Mouse (Mus musculus) heart, embryonic 15.5 days (tissue): ENCODE measurements at regions not wholly inside any gene's neighbourhood (a gene's known extent, or its start where the extent isn't known, plus 50 kb on each side); places are given as distances from the start of the nearest gene placed in this dataset.
A peak's percentile ranks its signal among the peaks of the same experiment; 100 is the strongest.

Experiments
- ATAC-seq: fragments of 200-750 bp; cut with Nextera tagmentation; replicated peaks from 2 replicates; pipeline ENCODE4 v1.8.0; 2017; ENCODE audit warnings: low read depth, moderate TSS enrichment; ENCODE audit not compliant: insufficient number of reproducible peaks, insufficient read depth, low FRiP score
- H3K27ac ChIP-seq: fragments of 300-500 bp; sonication (generic); 2 replicates; pipeline ENCODE4 v1.5.1; 2015; ENCODE audit warnings: mild to moderate bottlenecking, inconsistent platforms
- H3K27me3 ChIP-seq: fragments of 300-500 bp; sonication (generic); 2 replicates; pipeline ENCODE4 v1.6.1; 2015; ENCODE audit warnings: inconsistent platforms
- H3K36me3 ChIP-seq: fragments of 300-500 bp; sonication (generic); 2 replicates; pipeline ENCODE4 v1.6.1; 2015; ENCODE audit warnings: mild to moderate bottlenecking, inconsistent platforms
- H3K4me1 ChIP-seq: fragments of 300-500 bp; sonication (generic); replicated peaks from 2 replicates; pipeline ENCODE4 v1.6.1; 2015; ENCODE audit warnings: inconsistent platforms
- H3K4me2 ChIP-seq: fragments of 300-500 bp; sonication (generic); 2 replicates; pipeline ENCODE4 v1.6.1; 2015; ENCODE audit warnings: inconsistent platforms, mild to moderate bottlenecking, moderate library complexity
- H3K4me3 ChIP-seq: fragments of 300-500 bp; sonication (generic); 2 replicates; pipeline ENCODE4 v1.5.1; 2015; ENCODE audit warnings: mild to moderate bottlenecking, inconsistent platforms
- H3K9ac ChIP-seq: fragments of 300-500 bp; sonication (generic); 2 replicates; pipeline ENCODE4 v1.6.1; 2015; ENCODE audit warnings: mild to moderate bottlenecking, inconsistent platforms
- H3K9me3 ChIP-seq: fragments of 300-500 bp; sonication (generic); replicated peaks from 2 replicates; pipeline ENCODE4 v1.6.1; 2016; ENCODE audit warnings: inconsistent platforms
- WGBS: fragments of 180-500 bp; shearing (Covaris S2); methylation state at CpG from one replicate; pipeline ENCODE4 v1.1.7; 2015; ENCODE audit warnings: mixed read lengths; 5-methylcytosine and 5-hydroxymethylcytosine counted together

DNA sequence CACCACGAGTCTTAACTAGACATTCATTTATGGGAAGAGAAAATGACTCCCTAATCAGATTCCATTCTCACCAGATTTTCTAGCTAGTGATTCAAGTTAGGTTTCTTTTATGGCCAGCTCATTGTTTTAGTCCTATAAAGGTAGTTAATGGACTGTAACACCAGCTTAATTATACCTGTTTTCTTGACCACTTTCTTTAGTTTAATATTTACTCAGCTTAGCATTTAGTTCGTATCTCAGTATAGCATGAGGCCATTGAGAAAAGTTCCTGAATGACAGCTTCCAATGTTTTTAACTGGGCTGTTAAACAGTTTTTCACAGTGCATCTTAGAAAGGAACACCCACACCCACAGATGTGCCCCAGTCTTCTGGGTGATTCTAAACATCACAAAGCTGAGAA lies 1320.3 kb downstream of the Gsdmc2 start:
- H3K9ac ChIP-seq = no peak overlapping the region
- WGBS = 49% methylated on average over 2 of the region's 2 CpGs
- H3K4me1 ChIP-seq = no peaks in the 10 kb centered on the region; the same call in 1 of the 2 replicates
- H3K27me3 ChIP-seq = no peaks in the 10 kb centered on the region
- H3K36me3 ChIP-seq = no peaks in the 10 kb centered on the region
- H3K9me3 ChIP-seq = no peaks in the 10 kb centered on the region
- no peak overlapping the region for H3K4me3 ChIP-seq
- no peak overlapping the region for H3K27ac ChIP-seq
- ATAC-seq = no peak
- no peak overlapping the region for H3K4me2 ChIP-seq

DNA sequence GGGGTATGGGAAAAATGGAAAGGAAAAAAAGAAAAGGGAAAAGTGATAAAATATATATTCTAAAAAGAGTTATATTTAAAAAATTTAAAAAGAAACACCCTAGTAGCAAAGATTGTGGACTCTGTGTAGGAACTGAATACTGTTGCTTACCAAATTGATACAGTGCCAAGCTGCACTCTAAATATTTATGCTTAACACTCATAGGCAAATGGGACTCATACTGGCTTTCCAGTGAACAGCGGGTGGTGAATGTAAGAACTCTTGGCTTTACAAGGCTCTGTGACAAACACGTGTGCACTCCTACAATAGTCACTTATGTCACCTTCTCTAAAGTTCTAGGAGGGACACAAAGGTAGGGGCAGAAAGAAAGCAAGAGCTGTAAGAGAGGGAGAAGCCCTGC lies 1320.8 kb downstream of the Gsdmc2 start:
- Histone ChIP-seq H3K4me2 (no peak overlapping the region), H3K4me3 (no peak overlapping the region), H3K4me1 (no peaks in the 10 kb centered on the region; the same call in 1 of the 2 replicates), H3K27me3 (no peaks in the 10 kb centered on the region), H3K27ac (no peak overlapping the region), H3K9me3 (no peaks in the 10 kb centered on the region), H3K36me3 (no peaks in the 10 kb centered on the region), H3K9ac (no peak overlapping the region)
- 41% methylated on average over 2 of the region's 2 CpGs for WGBS
- ATAC-seq = no peak

DNA sequence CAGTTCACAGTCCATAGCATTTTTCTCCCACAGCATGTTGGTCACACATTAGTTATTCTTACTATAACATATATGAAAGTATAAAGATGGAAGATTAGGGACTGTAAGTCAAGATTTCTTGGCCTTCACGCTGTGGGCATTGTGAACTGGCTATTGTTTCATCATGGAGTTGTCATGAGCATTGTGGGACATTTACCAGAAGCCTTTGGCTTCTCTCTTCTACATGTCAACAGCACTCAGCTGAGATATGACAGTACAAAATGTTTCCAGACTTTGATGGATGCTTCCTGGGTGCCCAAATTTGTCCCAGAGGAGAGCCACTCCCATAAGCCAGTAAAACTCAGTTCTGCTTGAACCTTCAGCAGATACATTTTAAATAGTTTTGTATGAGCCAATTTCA lies 1331.5 kb downstream of the Gsdmc2 start:
- H3K27me3 ChIP-seq = no peaks in the 10 kb centered on the region
- no peaks in the 10 kb centered on the region for H3K9me3 ChIP-seq
- H3K36me3 ChIP-seq = no peaks in the 10 kb centered on the region
- H3K9ac ChIP-seq = no peak overlapping the region
- no peak overlapping the region for H3K4me2 ChIP-seq
- H3K27ac ChIP-seq = peak overlapping the region; percentile 49; the same call in 1 of the 2 replicates
- H3K4me1 ChIP-seq = peaks cover 8% of the 10 kb centered on the region
- peak; percentile 64; the same call in 1 of the 2 replicates for ATAC-seq
- no peak overlapping the region for H3K4me3 ChIP-seq
- 28% methylated on average over 1 of the region's 1 CpGs for WGBS

DNA sequence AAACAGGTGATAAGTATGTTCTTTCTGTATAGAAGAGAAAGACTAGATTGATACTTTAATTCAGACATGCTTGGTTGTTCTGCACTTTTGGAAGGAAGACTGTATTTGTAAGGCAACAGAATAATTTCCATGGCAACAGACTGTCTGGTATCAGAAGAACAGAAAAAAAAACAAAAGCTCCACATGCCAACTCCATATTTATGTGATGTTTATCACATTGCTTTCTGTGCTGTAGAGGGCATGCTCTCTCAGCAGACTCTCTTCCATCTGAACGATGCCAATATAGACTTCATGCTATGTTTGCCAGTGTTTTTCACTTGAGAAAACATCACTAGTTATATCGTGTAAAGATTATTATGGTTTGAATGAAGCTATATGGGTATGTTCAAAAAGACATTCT lies 1333.5 kb downstream of the Gsdmc2 start:
- WGBS = 80% methylated on average over 2 of the region's 2 CpGs
- Histone ChIP-seq H3K36me3 (no peaks in the 10 kb centered on the region), H3K9me3 (no peaks in the 10 kb centered on the region), H3K4me1 (peaks cover 8% of the 10 kb centered on the region), H3K27me3 (no peaks in the 10 kb centered on the region), H3K27ac (no peak overlapping the region), H3K4me3 (no peak overlapping the region), H3K4me2 (no peak overlapping the region), H3K9ac (no peak overlapping the region)
- no peak for ATAC-seq

DNA sequence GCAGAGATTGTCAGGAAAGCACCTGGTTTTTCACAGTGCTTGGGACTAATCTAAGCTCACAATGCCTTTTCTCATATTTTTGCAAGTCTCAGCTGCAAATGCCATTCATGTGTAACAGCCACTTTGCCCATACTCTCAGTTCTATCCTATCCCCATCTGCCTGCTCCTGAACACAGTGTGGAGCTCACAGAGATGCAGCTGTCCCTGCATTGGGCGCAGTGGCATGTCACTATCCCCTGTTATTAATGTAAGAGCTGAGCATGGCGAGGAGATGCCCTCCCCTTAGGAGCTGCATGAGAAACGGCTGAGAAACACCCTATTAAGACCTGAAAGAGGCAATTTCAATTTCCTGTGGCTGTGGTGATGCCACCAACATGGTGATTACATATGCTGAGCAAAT lies 1341.1 kb downstream of the Gsdmc2 start:
- H3K4me1 ChIP-seq = no peaks in the 10 kb centered on the region
- 79% methylated on average over 3 of the region's 3 CpGs for WGBS
- no peaks in the 10 kb centered on the region for H3K27me3 ChIP-seq
- ATAC-seq = no peak
- no peaks in the 10 kb centered on the region for H3K36me3 ChIP-seq
- H3K9me3 ChIP-seq = no peaks in the 10 kb centered on the region
- H3K9ac ChIP-seq = no peak overlapping the region
- no peak overlapping the region for H3K4me2 ChIP-seq
- H3K27ac ChIP-seq = no peak overlapping the region
- H3K4me3 ChIP-seq = no peak overlapping the region

DNA sequence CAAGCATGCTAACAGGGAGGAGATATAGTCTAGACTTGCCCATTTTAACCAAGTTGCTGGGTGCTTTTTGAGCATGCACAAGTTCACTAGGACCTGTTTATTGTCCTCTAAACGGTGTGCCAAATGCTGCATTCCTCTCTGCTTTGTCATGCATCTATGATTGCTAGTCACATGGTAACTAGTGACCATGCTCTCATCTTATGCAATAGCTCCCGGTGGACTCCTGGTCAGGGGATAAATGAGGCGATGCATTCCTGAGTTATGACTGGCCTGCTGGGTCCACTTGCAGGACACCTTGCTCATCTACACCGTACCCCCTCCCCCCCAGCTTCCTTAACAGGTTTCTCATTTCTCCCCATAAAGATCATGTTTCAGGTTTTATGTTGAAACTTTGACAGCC lies 1344.0 kb downstream of the Gsdmc2 start:
- WGBS = 42% methylated on average over 4 of the region's 4 CpGs
- ATAC-seq = no peak
- no peak overlapping the region for H3K27ac ChIP-seq

DNA sequence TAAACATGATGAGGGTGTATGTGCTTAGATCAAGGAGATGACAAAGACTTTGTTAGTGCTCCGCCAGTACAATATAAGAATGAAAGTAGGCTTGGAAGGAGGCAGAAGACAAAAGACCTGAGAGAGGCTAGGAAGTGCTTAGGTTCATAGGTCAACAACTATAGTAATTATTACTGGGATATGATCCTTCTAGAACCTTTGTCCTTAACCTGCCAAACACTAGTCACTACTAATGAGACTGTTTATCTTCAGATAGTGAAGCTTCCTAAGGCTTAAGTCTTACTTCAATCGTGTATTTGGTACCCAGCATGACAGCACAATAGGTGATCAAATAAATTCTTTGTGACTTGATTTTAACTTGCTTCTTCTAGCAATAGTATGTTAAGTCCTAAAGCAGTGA lies 1344.5 kb downstream of the Gsdmc2 start:
- Histone ChIP-seq H3K36me3 (no peaks in the 10 kb centered on the region), H3K4me2 (no peak overlapping the region), H3K4me1 (peaks cover 6% of the 10 kb centered on the region), H3K27ac (no peak overlapping the region), H3K9me3 (no peaks in the 10 kb centered on the region), H3K9ac (no peak overlapping the region), H3K27me3 (no peaks in the 10 kb centered on the region), H3K4me3 (no peak overlapping the region)
- no peak for ATAC-seq
- WGBS = 60% methylated on average over 2 of the region's 2 CpGs

More for the DNA sequence above, 1344.0 kb downstream of the Gsdmc2 start:
- peaks cover 4% of the 10 kb centered on the region for H3K4me1 ChIP-seq
- no peak overlapping the region for H3K4me3 ChIP-seq
- H3K9ac ChIP-seq = no peak overlapping the region
- H3K36me3 ChIP-seq = no peaks in the 10 kb centered on the region
- H3K4me2 ChIP-seq = no peak overlapping the region
- H3K27me3 ChIP-seq = no peaks in the 10 kb centered on the region
- H3K9me3 ChIP-seq = no peaks in the 10 kb centered on the region

DNA sequence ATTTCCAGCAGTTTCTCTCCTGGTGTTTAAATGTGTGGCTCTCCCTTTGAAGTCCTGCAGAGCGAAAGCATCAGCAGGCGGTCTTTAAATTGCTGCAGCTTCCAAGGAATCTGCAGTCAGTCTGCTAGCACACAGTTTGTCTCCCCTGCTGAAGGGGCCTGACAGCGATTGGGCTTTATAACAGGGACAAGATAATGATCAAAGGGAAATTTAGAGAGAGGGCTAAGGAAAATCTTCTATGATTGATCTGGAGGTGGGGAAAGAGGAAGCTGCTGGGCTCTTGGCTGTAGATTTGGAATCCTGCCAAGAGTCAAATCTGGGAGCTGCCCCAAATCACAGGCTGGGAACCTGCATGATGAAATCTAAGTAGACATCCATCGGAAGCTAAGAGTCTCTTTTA lies 1348.8 kb downstream of the Gsdmc2 start:
- no peak for ATAC-seq
- no peak overlapping the region for H3K9ac ChIP-seq

DNA sequence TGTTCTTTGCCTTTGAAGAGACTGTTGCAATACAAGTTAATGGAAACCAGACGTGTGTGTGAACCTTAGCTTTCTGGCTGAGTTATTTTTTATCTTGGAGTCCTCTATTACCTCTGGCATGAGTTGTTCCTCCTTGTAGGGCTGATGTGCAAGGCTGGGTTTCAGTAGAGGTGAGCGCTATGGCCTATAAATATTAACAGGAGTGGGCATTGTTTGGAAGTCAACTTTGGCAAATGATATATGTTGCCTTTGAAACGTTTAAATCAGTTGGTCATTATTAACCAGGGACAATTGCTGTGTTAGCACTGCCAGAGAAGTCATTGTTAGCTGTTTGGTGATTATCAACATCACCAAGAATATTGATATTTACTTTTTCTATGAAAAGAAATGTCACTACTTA lies 1352.6 kb downstream of the Gsdmc2 start:
- Histone ChIP-seq H3K4me1 (peaks cover 9% of the 10 kb centered on the region), H3K4me2 (no peak overlapping the region), H3K27ac (no peak overlapping the region), H3K9ac (no peak overlapping the region), H3K4me3 (no peak overlapping the region), H3K9me3 (no peaks in the 10 kb centered on the region), H3K36me3 (no peaks in the 10 kb centered on the region), H3K27me3 (no peaks in the 10 kb centered on the region)
- 57% methylated on average over 3 of the region's 3 CpGs for WGBS
- no peak for ATAC-seq

More for the DNA sequence above, 1348.8 kb downstream of the Gsdmc2 start:
- WGBS = 21% methylated on average over 4 of the region's 4 CpGs
- H3K4me1 ChIP-seq = peaks cover 6% of the 10 kb centered on the region
- no peaks in the 10 kb centered on the region for H3K27me3 ChIP-seq
- H3K9me3 ChIP-seq = no peaks in the 10 kb centered on the region
- H3K27ac ChIP-seq = no peak overlapping the region
- H3K4me2 ChIP-seq = no peak overlapping the region
- H3K36me3 ChIP-seq = no peaks in the 10 kb centered on the region
- H3K4me3 ChIP-seq = no peak overlapping the region

DNA sequence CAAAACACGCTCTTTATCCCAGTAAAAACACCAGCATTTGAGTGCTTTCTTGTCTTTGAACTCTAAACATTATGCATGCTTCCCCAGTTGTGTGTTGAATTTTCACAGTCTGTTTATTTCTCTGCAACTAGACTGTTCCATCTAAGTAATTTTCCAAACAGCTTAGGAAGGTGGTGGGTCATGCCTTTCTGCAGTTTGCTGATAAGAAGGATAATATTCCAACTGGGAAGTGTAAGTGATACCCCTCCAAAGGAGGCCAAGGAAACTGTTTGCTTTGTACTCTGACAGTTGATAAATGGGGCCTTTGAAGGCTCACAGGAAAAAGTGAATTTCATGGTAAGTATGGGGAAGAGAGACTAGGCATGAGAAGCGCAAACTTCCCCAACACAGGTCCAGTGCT lies 1354.4 kb downstream of the Gsdmc2 start:
- Histone ChIP-seq H3K4me1 (0 out of 2 replicates have a peak, but pooled peaks cover 3% of the 10 kb centered on the region), H3K36me3 (no peaks in the 10 kb centered on the region), H3K4me2 (no peak overlapping the region), H3K27ac (no peak overlapping the region), H3K9ac (no peak overlapping the region), H3K27me3 (no peaks in the 10 kb centered on the region), H3K4me3 (no peak overlapping the region), H3K9me3 (no peaks in the 10 kb centered on the region)
- 56% methylated on average over 2 of the region's 2 CpGs for WGBS
- ATAC-seq = no peak

DNA sequence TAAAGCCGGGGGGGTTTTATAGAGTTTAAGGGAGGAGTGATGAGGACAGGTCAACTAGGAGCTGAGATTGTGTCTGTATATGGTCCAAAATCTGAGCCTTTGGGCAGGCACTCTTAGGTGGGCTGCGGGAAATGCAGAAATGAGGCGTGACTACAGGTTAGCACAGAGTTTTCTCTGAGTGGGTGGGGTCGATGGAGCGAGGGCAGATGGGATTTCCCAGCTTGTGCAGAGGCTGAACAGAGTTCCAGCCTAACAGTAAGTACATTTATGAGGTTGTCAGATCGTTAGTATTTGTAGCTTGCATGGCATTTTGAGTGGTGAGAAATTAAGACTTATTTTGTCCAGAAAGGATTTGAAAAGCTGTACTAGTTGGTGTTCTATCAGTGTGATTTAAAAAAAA lies 1358.4 kb downstream of the Gsdmc2 start:
- H3K27ac ChIP-seq = no peak overlapping the region
- no peaks in the 10 kb centered on the region for H3K27me3 ChIP-seq
- H3K9me3 ChIP-seq = no peaks in the 10 kb centered on the region
- 76% methylated on average over 6 of the region's 6 CpGs for WGBS
- H3K4me3 ChIP-seq = no peak overlapping the region
- no peak overlapping the region for H3K9ac ChIP-seq
- H3K36me3 ChIP-seq = no peaks in the 10 kb centered on the region
- H3K4me2 ChIP-seq = no peak overlapping the region
- H3K4me1 ChIP-seq = 0 out of 2 replicates have a peak, but pooled peaks cover 3% of the 10 kb centered on the region
- ATAC-seq = no peak

DNA sequence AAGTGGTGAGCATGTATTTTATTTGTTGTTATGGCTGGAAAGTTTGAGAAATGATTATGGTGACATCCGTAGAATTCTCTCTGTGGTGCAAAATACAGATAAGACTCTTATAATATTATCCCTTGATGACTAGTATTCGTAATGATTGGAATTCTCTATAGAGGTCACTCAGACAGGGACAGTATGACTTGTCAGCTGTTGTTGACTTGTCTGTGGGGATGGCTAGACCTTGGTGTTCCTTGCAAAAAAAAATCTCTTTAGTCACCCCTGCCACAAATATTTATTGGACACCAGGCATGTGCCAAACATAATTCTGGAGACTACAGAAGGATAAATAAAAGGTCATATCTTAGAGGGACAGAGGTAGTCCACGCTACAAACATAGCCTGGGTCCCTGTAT lies 1360.6 kb downstream of the Gsdmc2 start:
- H3K27ac ChIP-seq = no peak overlapping the region
- H3K27me3 ChIP-seq = no peaks in the 10 kb centered on the region
- no peaks in the 10 kb centered on the region for H3K36me3 ChIP-seq
- 0 out of 2 replicates have a peak, but pooled peaks cover 3% of the 10 kb centered on the region for H3K4me1 ChIP-seq
- ATAC-seq = no peak
- H3K9ac ChIP-seq = no peak overlapping the region
- no peaks in the 10 kb centered on the region for H3K9me3 ChIP-seq
- WGBS = 74% methylated on average over 3 of the region's 3 CpGs
- no peak overlapping the region for H3K4me2 ChIP-seq
- no peak overlapping the region for H3K4me3 ChIP-seq
